Mouse (Mus musculus) midbrain, postnatal 0 days (tissue): ENCODE measurements around the gene Tbck. TPM values are rescaled to one million over a fixed set of nuclear protein-coding genes. Genes with fewer than 3 reads are reported as not detected.

Experiments
- ATAC-seq: fragments of 200-750 bp; cut with Nextera tagmentation; 2 replicates; pipeline ENCODE4 v1.8.0; 2017; ENCODE audit warnings: moderate number of reproducible peaks, mild to moderate bottlenecking, moderate TSS enrichment, moderate library complexity; ENCODE audit not compliant: low FRiP score
- DNase-seq: peaks from one replicate; pipeline ENCODE4 v3.0.0-alpha.2; 2015; ENCODE audit warnings: low spot score
- H3K27ac ChIP-seq: fragments of 300-500 bp; sonication (generic); 2 replicates; pipeline ENCODE4 v1.5.1; 2014; ENCODE audit warnings: low read depth, mild to moderate bottlenecking, low read length, mixed read lengths
- H3K27me3 ChIP-seq: fragments of 300-500 bp; sonication (generic); 2 replicates; pipeline ENCODE4 v1.6.1; 2014; ENCODE audit warnings: low read length, control low read depth, mixed read lengths; ENCODE audit not compliant: insufficient read depth
- H3K36me3 ChIP-seq: fragments of 300-500 bp; sonication (generic); 2 replicates; pipeline ENCODE4 v1.6.1; 2014; ENCODE audit warnings: low read length, control low read depth, mixed read lengths; ENCODE audit not compliant: insufficient read depth
- H3K4me1 ChIP-seq: fragments of 300-500 bp; sonication (generic); 2 replicates; pipeline ENCODE4 v1.6.1; 2014; ENCODE audit warnings: mild to moderate bottlenecking, control low read depth, antibody characterized with exemption, low read length, mixed read lengths; ENCODE audit not compliant: insufficient read depth
- H3K4me2 ChIP-seq: fragments of 300-500 bp; sonication (generic); 2 replicates; pipeline ENCODE4 v1.6.1; 2014; ENCODE audit warnings: low read depth, mild to moderate bottlenecking, low read length, mixed read lengths; ENCODE audit not compliant: poor library complexity, severe bottlenecking
- H3K4me3 ChIP-seq: fragments of 300-500 bp; sonication (generic); 2 replicates; pipeline ENCODE4 v1.5.1; 2014; ENCODE audit warnings: low read depth, mild to moderate bottlenecking, low read length, moderate library complexity
- H3K9ac ChIP-seq: fragments of 300-500 bp; sonication (generic); replicated peaks from 2 replicates; pipeline ENCODE4 v1.6.1; 2014; ENCODE audit warnings: mild to moderate bottlenecking, low read length, moderate library complexity, mixed read lengths; ENCODE audit not compliant: poor library complexity, severe bottlenecking
- H3K9me3 ChIP-seq: fragments of 300-500 bp; sonication (generic); 2 replicates; pipeline ENCODE4 v1.6.1; 2016; ENCODE audit warnings: low read length, control low read depth
- CTCF ChIP-seq: IDR thresholded peaks from 2 replicates; pipeline ENCODE4 v1.5.1; 2016; ENCODE audit warnings: antibody characterized with exemption, mild to moderate bottlenecking
- WGBS: fragments of 180-500 bp; shearing (Covaris S2); extraction: QIAGEN DNeasy Blood & Tissue Kit; methylation state at CpG from one replicate; pipeline ENCODE4 v1.1.7; 2014; 5-methylcytosine and 5-hydroxymethylcytosine counted together
- polyA plus RNA-seq: library from polyadenylated mRNA; unstranded; fragments of >200 nt; fragmentation: Nextera tagmentation; extraction: Ambion mirVana; gene quantifications from 2 replicates; pipeline ENCODE4 v1.2.1, GENCODE M21; 2015
- total RNA-seq: library from RNA; depleted of rRNA; stranded (reverse); fragments of >200 nt; gene quantifications from 2 replicates; pipeline ENCODE4 v1.2.3, GENCODE M21; 2014

Gene Tbck
- total and polyA plus RNA-seq, 2 experiments from 2014 or later = 33.2 to 43.5 TPM

DNA sequence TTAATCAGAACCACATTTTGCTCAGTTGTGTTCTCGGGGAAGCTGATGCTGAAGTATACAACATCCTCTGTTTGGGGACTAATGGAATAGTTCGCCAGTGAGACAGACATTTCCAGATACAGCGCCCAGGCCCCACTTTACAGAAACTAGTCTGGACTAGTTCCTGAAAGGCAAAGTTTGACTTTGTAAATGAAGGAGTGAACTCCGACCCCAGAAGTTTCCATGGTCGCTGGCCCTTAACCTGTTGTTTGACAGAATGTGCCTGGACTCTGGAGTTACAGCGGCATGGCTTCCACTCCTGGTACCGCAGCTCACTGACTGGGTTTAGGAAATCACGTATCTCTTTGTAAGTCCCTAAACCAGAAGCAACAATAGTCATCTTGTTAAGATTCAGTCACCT lies 176.9 kb downstream of the Tbck start:
- TF ChIP-seq CTCF = no peak
- Histone ChIP-seq H3K9ac (no peak overlapping the region), H3K27ac (no peak overlapping the region), H3K4me3 (no peak overlapping the region), H3K9me3 (no peaks in the 10 kb centered on the region), H3K4me2 (no peak overlapping the region), H3K27me3 (no peaks in the 10 kb centered on the region), H3K4me1 (no peaks in the 10 kb centered on the region), H3K36me3 (no peaks in the 10 kb centered on the region)
- DNase-seq (no peak), ATAC-seq (no peak)
- WGBS = 92% methylated on average over 8 of the region's 8 CpGs

DNA sequence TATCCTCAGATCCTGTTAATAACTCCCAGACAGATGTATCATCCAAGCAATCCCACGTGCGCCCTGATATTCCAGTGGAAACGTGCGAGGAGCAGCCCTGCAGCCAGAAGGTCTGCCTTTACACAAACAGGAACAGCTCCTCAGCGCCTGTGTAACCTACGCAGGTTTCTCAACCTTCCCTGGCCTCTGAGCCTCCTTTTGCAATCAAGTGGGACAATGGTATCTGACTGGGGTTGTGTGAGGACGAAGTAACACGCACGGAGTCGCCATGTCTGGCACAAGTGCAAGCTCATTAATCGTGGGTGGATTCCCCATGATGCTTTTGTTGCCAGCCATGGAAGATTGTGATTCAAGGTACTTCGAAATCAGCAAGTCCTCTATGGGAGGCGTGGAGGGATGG lies 179.9 kb downstream of the Tbck start:
- ATAC-seq = no peak
- no peak for TF ChIP-seq CTCF
- WGBS = 82% methylated on average over 13 of the region's 13 CpGs

DNA sequence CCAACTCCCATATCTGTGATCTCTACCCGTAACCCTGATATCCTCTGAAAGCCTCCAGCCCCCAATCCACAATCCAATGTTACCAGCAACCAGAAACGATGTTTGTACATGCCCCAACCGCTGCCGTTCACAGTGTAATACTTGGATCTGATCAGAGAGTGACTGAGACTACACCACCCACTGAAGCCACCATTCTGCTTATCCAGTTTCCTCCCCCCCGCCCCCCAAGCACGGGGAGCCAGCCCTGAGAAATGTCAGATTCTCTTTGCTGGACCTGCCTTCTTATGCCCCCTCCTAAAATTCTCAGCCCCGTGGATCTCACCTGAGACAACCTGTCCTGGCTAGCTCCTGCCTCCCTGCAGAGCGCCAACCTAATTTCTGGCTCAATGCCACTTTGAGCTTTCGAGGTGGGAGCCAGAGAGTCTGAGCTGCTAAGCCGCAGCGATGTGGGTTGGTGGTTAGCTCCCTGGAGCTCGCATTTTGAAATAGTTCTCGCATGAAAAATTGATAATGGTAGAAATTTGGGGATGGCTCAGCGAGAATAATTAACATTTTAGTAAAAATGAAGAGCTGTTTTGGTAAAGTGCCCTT lies 180.5 kb downstream of the Tbck start:
- ATAC-seq = no peak

More for the DNA sequence above, 179.9 kb downstream of the Tbck start:
- no peak overlapping the region for H3K9ac ChIP-seq
- H3K9me3 ChIP-seq = no peaks in the 10 kb centered on the region
- H3K4me2 ChIP-seq = no peak overlapping the region
- no peaks in the 10 kb centered on the region for H3K4me1 ChIP-seq
- H3K36me3 ChIP-seq = no peaks in the 10 kb centered on the region
- DNase-seq = no peak
- no peak overlapping the region for H3K27ac ChIP-seq
- no peak overlapping the region for H3K4me3 ChIP-seq
- no peaks in the 10 kb centered on the region for H3K27me3 ChIP-seq

DNA sequence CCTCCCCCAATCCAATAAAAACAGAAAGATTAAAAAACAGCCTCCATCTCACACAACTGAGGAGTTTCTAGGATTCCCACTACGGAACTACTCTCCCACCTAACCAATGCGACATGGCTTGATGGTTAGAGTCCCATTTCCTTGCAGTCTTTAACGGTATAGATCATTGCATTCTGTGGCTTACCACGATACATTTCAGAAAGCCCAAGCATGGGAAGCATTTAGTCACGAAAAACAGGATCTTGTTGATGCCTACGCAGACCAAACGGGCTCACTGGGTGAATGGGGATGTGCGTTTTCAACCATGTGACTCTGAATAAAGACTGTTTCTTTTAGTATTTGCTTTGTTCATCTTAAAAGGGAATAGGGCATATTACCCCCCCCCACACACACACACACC lies 181.0 kb downstream of the Tbck start:
- no peak overlapping the region for H3K27ac ChIP-seq
- no peak for ATAC-seq
- 83% methylated on average over 8 of the region's 8 CpGs for WGBS

More for the DNA sequence above, 180.5 kb downstream of the Tbck start:
- Histone ChIP-seq H3K9ac (no peak overlapping the region), H3K4me3 (no peak overlapping the region), H3K27me3 (no peaks in the 10 kb centered on the region), H3K27ac (no peak overlapping the region), H3K4me2 (no peak overlapping the region), H3K4me1 (no peaks in the 10 kb centered on the region), H3K9me3 (no peaks in the 10 kb centered on the region), H3K36me3 (no peaks in the 10 kb centered on the region)
- TF ChIP-seq CTCF = no peak
- DNase-seq = no peak
- WGBS = 63% methylated on average over 14 of the region's 14 CpGs

DNA sequence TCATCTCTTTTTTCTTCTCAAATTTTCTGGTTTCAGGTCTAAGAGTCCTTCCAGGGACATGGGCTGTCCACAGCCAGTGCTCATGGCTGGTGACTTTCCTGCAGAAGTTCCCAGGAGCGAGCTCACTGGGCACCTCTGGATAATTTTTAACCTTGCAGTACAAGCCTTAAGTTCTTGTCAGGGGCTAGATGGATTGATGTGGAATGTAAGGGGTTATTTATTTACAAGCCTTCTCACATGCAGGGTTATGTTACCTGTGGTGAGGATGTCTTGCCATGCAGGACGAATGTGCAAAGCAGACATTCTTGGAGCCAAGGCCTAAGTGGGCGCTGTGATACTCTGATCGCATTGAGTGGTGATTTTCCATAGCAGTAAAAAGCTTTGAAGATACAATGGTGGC lies 181.7 kb downstream of the Tbck start:
- no peak for ATAC-seq
- Histone ChIP-seq H3K4me1 (no peaks in the 10 kb centered on the region), H3K36me3 (no peaks in the 10 kb centered on the region), H3K9ac (no peak overlapping the region), H3K27ac (no peak overlapping the region), H3K9me3 (no peaks in the 10 kb centered on the region), H3K4me3 (no peak overlapping the region), H3K4me2 (no peak overlapping the region), H3K27me3 (no peaks in the 10 kb centered on the region)
- DNase-seq = no peak
- 97% methylated on average over 4 of the region's 4 CpGs for WGBS
- no peak for TF ChIP-seq CTCF

More for the DNA sequence above, 181.0 kb downstream of the Tbck start:
- Histone ChIP-seq H3K9ac (no peak overlapping the region), H3K36me3 (no peaks in the 10 kb centered on the region), H3K4me2 (no peak overlapping the region), H3K4me3 (no peak overlapping the region), H3K4me1 (no peaks in the 10 kb centered on the region), H3K27me3 (no peaks in the 10 kb centered on the region), H3K9me3 (no peaks in the 10 kb centered on the region)
- TF ChIP-seq CTCF = no peak
- no peak for DNase-seq

DNA sequence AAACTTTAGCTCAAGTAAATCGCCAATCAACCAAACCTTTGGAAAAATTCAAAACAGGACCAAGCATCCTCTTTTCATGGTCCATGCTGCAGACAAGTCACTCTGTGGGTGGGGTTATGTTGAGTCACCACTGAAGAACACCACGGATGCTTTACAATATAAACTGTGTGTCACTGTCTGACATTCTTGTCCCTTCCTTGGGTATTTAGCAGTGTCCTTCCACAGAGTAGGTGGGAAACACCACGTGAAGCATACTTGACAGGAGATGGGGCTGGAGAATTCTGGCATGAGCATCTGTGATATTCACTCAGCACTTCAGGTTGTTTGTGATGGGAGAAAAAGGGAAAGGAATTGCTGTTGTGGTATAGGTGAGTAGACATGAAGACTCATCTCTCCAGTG lies 183.0 kb downstream of the Tbck start:
- Histone ChIP-seq H3K27ac (no peak overlapping the region), H3K36me3 (no peaks in the 10 kb centered on the region), H3K27me3 (no peaks in the 10 kb centered on the region), H3K9me3 (no peaks in the 10 kb centered on the region), H3K4me1 (no peaks in the 10 kb centered on the region), H3K9ac (no peak overlapping the region), H3K4me3 (no peak overlapping the region), H3K4me2 (no peak overlapping the region)
- DNase-seq (no peak), ATAC-seq (no peak)
- 86% methylated on average over 3 of the region's 3 CpGs for WGBS
- TF ChIP-seq CTCF = no peak
